Mouse (Mus musculus) liver (tissue): ENCODE data around the gene Ppm1h.

ENCODE experiments used
- DNase-seq: peaks from one replicate; pipeline ENCODE4 v3.0.0-alpha.2; 2020; ENCODE audit warnings: mixed read lengths

Gene Ppm1h

GRCm38 (mm10) chr10:122678541-122679436, at the start of gene Ppm1h:
Gene Ppm1h (plus strand): TSS chr10:122678762.
- peak; percentile 63 for DNase-seq

GRCm38 (mm10) chr10:122629003-122629402, 49.6 kb upstream of the Ppm1h start:
- no peak for DNase-seq

GRCm38 (mm10) chr10:122639879-122640278, 38.7 kb upstream of the Ppm1h start:
- no peak for DNase-seq

GRCm38 (mm10) chr10:122641263-122641795, 37.2 kb upstream of the Ppm1h start:
- DNase-seq = no peak

- DNase-seq = no peak
Observed at GRCm38 (mm10) chr10:122642125-122642524, 36.4 kb upstream of the Ppm1h start.

GRCm38 (mm10) chr10:122651932-122652331, 26.6 kb upstream of the Ppm1h start:
- DNase-seq = no peak

- DNase-seq = no peak
Observed at GRCm38 (mm10) chr10:122652578-122652977, 26.0 kb upstream of the Ppm1h start.

GRCm38 (mm10) chr10:122665652-122666051, 12.9 kb upstream of the Ppm1h start:
- no peak for DNase-seq

GRCm38 (mm10) chr10:122671253-122671652, 7.3 kb upstream of the Ppm1h start:
- no peak for DNase-seq

GRCm38 (mm10) chr10:122672044-122672443, 6.5 kb upstream of the Ppm1h start:
- no peak for DNase-seq

GRCm38 (mm10) chr10:122679437-122680045, 979 bp downstream of the Ppm1h start:
- no peak for DNase-seq

- no peak for DNase-seq
Observed at GRCm38 (mm10) chr10:122680387-122681084, 2.0 kb downstream of the Ppm1h start.

GRCm38 (mm10) chr10:122681085-122681408, 2.5 kb downstream of the Ppm1h start:
- DNase-seq = no peak

- no peak for DNase-seq
Observed at GRCm38 (mm10) chr10:122683819-122684330, 5.3 kb downstream of the Ppm1h start.

GRCm38 (mm10) chr10:122685297-122685696, 6.7 kb downstream of the Ppm1h start:
- no peak for DNase-seq

GRCm38 (mm10) chr10:122685836-122686531, 7.4 kb downstream of the Ppm1h start:
- DNase-seq = no peak

- DNase-seq = no peak
Observed at GRCm38 (mm10) chr10:122690698-122691097, 12.1 kb downstream of the Ppm1h start.

- DNase-seq = no peak
Observed at GRCm38 (mm10) chr10:122693158-122693777, 14.7 kb downstream of the Ppm1h start.

- DNase-seq = no peak
Observed at GRCm38 (mm10) chr10:122693911-122694618, 15.5 kb downstream of the Ppm1h start.

- DNase-seq = no peak
Observed at GRCm38 (mm10) chr10:122696335-122696734, 17.8 kb downstream of the Ppm1h start.

GRCm38 (mm10) chr10:122698347-122698746, 19.8 kb downstream of the Ppm1h start:
- no peak for DNase-seq
